Mouse (Mus musculus) ovary, adult 18-20 months (tissue): ENCODE measurements around the gene Saa2.

Source experiments
- DNase-seq: peaks from one replicate; pipeline ENCODE4 v3.0.0; 2022; ENCODE audit warnings: low spot score, mixed read lengths

Saa2 gene

DNA sequence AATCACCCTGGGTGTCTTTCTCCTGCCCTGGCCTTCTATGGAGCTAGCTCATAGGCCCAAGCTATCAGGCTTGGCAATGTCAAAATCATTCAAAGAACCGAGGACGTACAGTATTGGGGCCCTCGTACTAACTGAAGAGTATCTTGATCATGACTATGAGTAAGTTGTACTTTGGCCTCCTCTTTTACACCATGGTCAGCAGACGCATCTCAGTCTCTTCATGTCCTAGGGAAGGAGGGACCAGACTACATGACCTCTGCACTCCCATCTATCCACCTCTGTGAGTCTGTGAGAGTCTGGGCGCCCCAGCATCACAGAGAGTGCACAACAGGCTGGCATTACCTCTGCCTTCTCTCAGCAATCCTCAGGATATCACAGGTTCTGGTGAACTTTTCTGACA lies 11.0 kb downstream of the Saa2 start:
- no peak for DNase-seq

DNA sequence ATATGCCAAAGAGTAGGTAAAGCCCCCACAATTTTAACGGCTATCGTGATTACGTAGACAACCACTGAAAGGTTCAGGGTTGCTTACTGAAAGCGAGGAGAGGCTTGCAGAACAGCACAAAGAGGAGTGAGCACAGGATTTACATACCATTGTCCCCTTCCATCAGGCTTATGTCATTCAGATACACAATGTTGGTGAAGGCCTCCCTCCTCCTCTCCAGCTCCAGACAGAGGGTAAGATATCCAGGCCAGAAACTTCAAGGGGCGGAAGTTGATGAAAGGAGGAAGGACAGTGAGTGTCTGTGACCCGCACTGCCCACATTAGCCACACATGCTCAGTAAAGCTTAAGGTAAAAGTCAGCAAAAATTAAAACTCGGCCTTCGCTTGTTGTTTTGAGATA lies 13.1 kb downstream of the Saa2 start:
- DNase-seq: no peak

DNA sequence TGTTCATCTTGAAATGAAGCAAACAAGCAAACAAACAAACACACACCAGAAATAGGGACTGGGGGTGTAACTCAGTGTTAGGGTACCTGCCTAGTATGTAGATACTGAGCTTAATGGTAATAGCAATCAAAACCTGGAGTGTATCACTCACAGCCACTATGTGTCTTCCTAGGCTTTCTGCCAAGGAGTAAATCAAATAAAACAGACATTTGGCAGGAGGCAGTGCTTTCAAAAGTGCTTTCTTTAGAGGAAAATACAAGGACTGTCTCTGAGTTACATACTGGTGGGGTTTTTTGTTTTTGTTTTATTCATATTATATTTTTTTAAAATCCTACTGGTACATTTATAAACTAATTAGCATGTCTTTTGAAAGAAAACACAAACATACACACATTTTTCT lies 15.8 kb downstream of the Saa2 start:
- DNase-seq: no peak

DNA sequence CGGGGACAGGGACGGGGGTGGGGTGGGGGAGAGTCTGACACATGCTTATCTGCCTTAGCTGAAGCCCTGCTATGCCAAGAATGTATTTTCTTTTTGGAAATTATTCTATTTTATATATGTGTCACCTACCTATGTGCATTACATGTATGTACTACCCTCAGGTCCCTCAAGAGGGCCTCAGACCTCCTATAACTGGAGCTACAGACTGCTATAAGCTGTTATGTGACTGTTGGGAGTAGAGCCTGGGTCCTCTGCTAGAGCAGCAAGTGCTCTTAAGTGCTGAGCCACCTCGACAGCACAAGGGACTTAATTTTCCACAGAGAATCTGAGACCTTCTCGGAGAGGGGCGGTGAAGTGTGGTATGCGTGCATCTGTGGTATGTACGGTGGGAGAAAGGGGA lies 16.9 kb downstream of the Saa2 start:
- DNase-seq: no peak

DNA sequence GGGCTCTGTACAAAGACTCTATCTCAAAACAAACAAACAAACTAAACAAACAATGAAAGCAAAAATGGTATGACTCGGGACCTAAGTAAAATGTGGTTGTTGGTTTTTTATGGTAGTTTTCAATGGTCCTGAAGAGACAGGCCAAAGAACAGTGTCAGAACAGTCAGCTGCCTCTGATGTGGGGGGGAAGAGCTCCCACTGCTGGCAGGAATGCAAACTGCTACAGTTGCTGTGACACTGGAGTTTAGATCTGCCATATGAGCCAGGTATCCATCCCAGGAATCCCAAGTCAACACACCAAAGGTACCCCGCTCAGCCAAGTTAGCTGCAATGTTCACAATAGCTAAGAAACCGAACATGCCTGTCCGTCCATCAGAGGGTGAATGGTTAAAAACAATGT lies 19.1 kb downstream of the Saa2 start:
- no peak for DNase-seq

DNA sequence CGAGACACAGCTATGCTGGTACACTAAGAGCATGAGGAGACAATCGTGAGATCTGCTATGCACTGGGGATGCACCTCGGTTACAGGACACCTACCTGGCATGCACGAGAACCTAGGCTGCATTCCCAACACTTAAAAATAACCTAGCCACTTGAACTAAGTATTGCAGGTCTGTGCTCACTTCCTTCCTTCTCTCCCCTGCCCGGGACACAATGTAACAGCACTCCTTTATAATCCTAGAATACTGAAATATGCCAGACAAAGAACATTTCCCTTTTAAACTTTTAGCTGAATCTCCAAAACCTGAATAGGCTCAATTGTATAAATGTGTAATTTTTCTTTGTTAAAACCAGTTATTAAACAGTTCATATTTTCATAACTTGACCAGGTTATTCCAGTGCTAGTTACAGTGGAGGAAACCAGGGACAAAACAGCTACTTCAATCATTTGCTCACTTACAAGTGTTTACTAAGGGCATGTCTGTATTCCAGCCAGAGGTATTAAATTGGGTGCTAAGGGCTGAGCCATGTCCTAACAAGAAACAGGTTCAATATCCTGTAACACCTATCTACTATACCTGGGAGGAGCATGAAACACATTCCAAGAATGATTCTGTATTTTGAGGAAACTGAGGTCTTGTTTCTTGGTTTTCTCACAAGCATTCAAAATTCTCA lies 37.7 kb downstream of the Saa2 start:
- DNase-seq: no peak

DNA sequence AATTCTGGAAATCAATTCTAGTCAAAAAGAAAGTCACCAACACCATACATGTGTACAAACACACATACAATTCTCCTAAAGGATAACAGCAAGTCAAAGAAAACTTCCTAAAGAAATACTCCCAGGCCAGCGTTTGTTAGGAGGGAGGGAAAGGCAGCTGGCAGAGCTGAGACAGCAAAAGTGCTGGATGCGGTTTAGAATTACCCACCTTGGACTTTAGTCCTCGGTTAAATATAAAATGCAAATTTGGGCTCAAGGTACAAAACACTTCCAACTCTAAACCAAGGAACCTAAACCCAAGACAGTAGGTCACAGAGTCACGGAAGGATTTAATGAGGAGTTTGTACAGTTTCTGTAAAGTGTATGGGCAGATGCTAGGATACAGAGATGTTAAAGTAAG lies 42.3 kb downstream of the Saa2 start:
- DNase-seq: no peak

DNA sequence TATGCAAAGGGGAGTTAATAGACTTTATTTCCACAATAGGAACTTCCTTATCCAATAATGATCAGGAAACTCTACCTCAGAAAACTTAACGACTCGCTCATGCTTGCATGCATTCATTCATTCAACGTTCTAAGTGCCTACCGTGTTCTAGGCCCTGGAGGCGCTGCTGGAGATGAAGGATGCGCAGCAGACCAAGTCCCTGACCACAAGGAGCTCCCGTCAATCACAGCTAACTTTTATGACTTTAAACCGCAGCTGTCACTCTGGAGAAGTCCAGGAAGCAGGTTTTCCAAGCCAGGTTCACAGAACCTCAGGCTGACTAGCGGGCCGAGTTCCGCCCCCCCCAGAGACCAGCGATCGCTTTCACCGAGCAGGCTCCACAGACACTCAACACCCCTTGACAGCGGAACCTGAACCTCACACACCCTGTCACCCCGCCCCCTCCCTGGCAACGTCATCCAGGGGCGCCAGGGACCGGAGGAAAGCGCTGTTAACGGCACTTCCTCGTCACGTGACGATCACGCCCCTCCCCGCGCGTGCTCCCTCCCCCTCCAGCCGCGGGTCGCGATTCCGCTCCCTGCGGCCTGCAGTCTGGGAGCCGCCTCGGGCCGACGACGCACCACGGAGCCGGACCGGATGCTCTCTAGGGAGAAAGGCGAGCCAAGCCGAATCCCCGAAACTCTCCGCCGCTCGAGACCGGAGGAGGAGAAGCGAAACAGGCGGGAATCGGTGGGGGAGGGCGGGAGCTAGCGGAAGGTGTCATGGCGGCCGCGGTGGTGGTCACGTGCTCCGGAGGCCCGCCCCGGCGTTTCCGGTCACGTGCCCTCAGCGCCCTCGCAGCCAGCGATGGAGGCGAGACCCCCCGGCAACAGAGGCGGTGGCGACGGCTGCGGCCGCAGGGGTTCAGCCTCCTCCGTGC lies 44.0 kb downstream of the Saa2 start, which contains the start of the genes Hps5 and Gtf2h1:
TSS of gene Hps5 (minus strand) at position 778 of the 919 bp plus-strand sequence.
TSS of gene Gtf2h1 (plus strand) at position 817 of the 919 bp plus-strand sequence.
- peak; percentile 94 for DNase-seq

DNA sequence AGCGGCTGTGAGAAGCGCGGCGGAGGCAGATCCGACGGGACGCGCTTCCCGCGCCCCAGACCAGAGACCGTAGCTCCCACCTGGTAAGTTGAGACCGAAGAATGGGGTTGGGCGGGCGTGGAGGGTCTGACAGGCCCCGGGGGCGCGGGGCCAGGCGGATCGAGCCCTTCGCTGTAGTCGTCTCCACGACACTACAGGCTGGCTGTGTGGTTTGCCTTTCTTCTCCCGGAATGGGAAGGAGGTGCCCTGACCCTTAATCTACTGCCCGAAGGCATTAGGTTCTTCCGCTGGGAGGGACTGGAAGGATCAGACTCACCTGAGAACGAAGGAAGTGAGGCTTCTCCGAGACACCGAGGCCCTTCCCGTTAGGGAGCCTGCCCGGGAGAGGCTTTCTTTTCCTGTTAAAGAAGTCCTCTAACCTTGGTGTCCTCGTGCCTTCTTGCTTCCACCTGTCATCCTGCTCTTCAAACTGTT lies 44.7 kb downstream of the Saa2 start:
- no peak for DNase-seq

DNA sequence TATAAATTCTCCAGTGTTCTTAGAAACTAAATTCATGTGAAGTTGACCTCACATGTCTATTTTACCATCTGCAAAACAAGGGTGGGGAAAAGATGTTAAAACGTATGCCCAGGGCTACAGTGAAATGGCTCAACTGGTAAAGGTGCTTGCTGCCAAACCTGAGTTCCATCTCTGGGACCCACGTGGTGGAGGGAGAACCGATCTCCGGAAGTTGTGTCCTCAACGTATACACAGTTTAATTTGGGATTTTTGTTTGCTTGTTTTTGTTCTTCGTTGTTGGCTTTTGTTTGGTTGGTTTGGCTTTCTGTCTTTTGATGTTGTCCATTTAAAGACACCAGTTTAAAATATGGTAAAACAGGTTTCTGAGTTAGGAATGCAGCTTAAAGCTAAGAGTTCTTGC lies 45.2 kb downstream of the Saa2 start:
- no peak for DNase-seq
